Mouse (Mus musculus): ENCODE measurements around the gene Shprh.
A peak's percentile ranks its signal among the peaks of the same experiment; 100 is the strongest.
"Not testable (repeated sequence)": the region's sequence is repeated elsewhere in the genome, so short reads cannot be mapped to it uniquely, and the experiment has no call there.

Gene Shprh

DNA sequence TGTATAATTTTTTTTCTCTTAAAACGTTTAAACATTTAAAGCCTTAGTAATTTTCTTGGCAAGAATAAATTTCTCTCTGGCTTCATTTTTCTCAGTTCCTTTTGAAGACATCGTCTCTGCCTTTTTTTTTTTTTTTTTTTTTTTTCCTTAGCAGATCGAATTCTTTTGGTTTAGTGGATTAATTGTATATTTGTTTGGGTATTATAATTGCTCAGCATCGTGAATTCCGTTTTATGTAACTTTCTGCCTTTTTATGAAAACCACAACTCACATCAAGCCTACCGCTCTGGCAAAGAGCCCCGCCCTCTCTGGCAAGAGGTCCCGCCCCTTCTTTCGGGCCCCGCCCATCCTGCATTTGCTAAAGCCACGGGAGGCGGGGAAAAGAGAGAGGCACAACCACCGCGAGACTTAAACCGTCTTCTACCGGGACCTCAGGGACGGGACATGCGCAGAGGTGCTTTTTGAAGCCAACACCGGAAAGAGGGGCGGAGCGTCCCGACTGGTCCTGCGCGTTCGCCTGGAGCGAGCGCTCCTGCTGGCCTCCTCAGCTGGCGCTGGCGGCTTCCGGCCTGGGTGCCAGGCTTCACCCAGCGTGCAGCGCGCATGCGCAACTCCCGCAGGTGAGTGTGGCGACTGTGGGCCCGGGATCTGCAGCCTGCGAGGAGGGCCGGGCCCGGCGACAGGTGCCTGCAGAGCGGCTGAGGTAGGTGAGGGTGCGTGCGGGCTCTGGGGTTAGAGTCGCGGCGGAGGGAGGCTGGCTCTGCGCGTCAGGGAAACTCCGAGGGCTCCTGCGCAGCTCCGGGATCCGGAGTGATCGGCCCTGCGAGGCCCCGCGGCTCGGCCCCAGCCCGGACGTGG lies at the start of gene Shprh:
Shprh (plus strand) TSS at position 544 of the 858 bp plus-strand sequence.
- peak; percentile 99 for DNase-seq

DNA sequence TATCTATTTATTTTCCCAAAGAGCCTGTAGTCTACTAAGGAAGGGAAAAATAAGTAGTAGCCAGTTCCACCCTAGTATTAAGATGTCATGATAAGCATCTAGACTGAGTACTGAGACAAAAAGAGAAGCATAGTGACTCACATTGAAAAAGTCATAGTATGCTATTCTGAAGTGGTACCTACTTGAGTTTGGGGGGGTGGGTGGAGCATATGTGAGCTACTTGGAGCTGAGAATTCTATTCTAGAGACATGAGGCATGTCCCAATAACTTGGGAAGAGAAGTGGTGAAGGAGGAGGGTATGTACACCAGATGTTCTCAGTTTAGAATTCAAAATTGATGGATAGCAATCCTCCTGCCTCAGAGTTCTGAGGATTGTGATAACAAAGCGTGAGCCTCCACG lies 27.4 kb upstream of the Shprh start:
- DNase-seq, result no peak

DNA sequence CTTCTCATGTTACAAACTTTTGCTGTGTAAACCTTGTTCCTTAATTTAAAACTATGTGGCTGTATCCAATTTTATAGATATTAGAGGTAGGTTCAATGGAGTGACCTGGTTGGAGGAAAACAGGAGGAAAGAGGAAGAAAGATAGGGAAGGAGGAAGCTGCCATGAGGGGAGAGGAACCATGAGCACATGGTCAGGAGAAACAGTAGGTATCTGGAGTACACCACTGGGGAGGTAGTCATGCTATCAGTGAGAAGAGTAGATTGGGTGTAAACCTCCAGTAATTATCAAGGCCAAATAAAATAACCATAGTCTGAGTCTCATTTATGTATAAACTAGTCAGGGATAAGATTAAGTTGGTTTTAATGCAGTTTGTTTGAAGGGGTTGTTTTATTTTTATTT lies 3.6 kb upstream of the Shprh start:
- no peak for DNase-seq

DNA sequence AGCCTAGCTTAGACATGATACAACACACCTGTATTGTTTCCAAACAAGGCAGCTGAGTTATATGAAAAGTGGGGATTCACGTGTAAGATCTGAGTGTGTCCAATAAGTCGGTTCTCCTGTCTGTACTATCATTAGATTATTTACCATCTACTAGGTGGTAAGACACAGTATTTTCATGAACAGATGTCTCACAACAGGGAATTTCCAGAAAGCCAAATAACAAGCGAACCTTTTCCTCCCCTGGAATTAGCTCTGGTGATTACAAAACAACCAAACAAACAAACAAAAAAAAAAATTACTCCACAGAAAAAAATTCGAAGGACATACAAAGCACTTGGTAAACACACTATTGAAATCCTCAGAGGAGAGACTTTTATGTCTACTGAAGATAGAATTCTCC lies 781 bp upstream of the Shprh start:
- DNase-seq, result no peak

DNA sequence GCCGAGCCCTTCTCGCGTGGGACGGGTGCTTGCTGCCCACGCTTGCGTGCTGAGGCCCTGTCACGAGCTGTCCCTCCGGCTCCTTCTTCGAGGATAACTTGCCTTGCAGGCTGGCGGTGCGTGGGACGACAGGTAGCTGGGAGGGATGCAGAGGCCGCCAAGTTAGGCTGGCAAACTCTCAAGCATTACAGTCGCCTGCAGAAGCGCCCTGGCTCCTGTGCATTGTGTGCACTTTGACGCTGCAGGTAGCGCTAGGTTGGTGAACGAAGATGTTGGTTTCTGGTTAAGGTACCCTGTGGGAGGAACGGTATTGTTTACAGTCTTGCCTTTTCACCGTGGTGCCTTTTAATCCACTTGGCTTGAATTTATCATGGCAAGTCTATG lies 507 bp downstream of the Shprh start:
- peak in 1 of 2 experiments; percentile 42 for DNase-seq

DNA sequence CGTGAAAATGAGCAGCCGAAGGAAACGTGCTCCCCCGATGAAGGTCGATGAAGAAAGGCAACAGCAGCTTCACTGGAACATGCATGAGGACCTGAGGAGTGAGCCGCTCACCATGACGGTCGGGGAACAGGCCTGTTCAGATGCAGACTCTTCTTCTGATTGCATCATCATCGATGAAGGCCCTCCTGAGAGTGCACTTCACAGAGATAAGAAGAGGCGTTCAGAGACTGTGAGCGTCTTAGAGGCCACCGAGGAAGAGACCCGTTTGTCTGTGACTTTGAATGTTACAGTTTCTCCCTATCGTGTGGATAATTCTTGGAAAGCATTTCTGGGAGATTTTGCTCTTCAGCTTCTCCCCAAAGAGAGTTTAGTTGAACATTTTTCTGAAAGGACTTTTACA lies 2.4 kb downstream of the Shprh start:
- peak in 1 of 2 experiments; percentile 32 for DNase-seq

DNA sequence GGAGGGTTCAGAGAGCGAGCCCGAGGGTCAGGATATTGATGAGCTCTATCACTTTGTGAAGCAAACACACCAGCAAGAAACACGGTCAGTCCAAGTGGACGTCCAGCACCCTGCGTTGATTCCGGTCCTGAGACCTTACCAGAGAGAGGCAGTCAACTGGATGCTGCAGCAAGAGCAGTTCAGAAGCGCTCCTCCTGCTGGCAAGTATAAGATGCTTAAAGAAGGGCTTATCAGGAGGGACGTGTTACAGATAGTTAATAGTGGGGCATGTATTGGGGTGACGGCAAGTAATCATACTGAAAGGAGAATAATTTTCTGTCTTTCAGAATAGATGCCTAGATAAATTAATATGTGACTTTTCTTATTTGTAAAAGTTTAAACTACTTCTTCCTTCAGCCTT lies 7.8 kb downstream of the Shprh start:
- no peak for DNase-seq

DNA sequence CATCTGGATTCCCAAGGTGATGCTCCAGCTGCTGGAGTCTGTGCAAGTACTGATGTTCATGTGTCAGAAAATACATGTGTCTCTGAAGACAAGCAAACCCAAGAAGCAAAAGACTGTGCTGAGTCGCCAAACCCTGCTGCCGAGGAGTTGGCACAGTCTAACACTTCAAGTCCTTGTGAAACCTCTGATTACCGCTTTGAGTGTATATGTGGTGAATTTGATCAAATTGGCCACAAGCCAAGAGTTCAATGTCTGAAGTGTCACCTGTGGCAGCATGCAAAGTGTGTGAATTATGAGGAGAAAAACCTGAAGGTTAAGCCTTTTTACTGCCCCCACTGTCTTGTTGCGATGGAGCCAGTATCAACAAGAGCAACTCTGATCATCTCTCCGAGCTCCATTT lies 15.3 kb downstream of the Shprh start:
- DNase-seq, result no peak

DNA sequence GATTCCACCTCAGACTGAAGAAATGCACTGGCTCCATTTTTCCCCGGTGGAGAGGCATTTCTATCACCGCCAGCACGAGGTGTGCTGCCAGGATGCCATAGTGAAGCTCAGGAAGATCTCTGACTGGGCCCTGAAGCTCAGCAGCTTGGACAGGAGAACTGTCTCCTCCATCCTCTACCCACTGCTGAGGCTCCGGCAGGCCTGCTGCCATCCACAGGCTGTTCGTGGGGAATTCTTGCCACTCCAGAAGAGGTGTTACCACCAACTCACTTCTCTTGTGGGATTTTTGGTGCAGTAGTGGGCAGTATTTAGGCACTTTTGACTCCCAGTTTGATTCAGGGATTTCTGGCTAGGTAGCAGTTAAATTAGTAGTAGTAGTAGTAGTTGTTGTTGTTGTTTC lies 21.0 kb downstream of the Shprh start:
- no peak for DNase-seq

DNA sequence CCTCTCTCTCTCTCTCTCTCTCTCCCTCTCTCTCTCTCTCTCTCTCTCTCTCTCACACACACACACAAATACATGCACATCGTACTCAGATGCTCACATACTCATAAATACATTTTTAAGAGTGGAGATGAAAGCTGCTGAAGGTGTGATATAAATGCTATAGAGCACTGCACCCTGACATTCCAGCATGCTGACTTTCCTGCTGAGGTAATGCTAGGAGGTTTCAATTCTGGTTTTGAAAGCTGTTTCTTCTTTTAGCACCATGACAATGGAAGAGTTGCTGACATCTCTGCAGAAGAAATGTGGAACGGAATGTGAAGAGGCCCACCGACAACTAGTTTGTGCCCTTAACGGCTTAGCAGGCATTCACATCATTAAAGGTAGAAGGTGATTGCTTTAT lies 22.4 kb downstream of the Shprh start:
- no peak for DNase-seq

DNA sequence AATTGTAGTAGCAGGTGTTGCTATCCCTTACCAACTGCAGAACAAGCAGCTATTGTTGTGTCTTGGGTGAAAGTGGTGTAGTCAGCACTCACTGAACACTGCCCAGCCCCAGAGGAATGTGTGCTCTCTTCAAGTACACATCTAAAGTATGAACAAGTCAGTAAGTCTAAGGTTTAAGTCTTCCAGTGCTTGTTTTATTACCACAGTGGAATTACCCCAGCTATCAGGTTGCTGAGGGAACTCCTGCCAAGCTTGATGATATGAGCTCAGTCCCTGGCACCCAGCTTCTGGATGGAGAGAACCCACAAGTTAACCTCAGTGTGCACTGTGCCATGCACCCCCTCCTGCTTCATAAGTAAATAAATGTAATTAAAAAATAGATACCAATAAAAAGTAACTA lies 23.3 kb downstream of the Shprh start:
- no peak for DNase-seq

DNA sequence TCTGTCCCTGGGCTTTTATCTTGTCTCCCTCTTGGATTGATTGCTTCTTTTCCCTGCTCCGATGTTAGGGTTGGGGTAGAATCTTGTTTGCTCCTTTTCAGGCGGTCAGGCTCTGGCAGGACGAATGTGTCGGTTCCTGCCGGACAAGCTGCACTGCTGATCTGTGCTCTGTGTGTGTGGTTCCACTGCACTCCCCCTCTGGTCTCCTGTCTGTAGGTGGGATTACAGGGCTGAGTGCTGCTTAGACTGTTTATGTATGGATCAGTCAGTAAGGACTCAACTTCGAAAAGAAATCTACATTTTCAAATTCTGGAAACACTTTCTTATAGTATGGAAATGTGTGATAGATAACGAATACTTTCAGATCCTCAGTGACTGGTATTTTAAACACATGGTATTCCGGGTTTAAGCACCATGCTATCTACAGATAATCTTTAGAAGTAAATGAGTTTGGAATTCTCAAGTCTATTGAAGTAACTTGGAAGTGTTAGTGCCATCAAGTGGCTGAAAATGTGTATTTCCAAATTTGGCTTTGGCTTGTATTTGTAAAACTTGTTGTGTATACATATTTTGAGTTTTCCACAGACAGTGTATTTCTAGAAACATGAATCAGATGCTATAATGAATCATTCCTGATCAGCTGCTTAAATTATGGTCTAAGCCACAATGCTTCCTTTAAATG lies 26.7 kb downstream of the Shprh start:
- DNase-seq, result no peak

DNA sequence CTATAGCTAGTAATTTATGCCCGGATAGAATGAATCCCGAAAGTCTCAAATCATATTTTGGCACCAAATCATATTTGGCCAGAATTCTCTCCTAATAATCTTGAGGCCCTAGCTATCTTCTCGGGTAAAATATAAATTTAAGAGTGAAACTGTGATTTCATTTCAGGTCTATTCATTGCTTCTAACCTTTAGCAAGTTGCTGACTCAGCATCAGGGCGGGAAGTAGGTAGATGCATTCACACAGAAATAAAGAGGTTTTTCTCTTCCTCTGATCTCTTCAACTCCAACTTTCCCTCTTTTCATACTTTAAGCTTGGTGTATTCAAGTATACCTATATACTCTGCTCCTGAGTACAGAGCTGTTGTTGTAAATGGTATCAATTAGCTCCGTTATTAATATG lies 30.9 kb downstream of the Shprh start:
- no peak for DNase-seq

DNA sequence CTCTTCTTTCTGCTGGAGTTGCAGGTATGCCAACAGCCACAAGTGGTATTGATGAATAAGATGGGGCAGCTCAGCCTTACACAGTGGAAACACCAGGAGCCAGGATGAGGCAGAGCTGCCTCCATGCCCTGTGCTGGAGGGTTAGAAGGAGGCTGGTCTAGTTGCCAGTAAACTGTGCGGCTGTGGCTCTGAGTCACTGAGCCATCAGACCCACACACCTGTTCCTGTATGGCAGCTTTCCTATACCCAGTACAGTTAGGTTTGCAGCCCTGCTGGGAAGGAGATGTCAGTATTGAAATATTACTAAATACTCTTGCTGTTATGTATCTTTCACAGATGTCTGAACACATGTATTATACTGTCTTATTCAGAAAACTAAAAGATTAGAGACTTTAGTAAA lies 48.1 kb downstream of the Shprh start:
- DNase-seq, result no peak

DNA sequence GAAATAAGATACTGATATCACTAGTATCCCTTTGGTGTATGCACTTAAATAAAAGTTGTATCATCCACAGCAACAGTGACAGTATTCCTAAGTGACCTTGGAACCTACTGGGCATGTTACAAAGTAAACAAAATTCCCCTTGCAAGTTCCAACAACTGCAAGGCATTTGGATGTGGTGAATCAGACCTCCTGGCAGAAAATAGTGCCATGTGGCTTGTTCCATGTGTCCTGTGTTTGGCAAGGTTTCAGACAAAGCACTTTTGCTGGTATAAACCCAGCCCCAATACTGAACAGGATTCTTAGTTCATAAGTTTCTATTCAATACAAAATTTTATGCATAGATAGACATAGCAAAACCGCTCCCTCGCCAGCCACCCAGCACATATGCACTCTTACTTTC lies 49.1 kb downstream of the Shprh start:
- no peak for DNase-seq

DNA sequence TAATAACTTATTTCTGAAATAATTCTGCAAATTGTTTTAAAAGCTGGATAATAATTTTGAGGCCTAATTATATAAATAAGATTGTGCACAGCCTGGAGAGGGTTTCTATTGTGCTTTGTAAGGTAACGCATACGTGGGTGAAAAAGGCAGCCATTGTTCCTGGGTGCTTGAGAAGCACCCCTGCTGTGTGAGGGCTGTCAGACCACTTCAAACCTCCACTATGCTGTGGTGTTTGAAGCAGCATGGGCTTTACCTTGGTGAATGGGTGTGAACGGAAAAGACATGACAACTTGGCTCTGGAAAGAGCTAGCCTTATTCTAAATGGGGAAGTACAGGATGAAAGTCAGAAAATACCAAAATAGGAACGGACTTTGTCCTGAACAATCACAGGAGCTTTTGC lies 50.8 kb downstream of the Shprh start:
- no peak for DNase-seq

DNA sequence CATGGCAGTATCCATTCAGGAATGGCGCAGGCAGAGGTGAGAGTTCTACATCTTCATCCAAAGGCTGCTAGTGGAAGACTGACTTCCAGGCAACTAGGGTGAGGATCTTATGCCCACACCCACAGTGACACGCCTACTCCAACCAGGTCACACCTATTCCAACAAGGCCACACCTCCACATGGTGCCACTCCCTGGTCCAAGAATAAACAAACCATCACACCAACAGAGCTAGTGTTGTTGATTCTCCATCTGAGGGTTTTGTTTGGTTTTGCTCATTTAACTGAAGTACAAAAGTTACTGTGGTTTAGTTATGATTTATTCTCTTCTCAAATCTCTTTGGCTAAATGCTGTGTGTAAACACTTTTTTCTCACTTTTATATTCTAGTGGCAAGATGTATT lies 56.7 kb downstream of the Shprh start:
- DNase-seq, result not testable (repeated sequence)

DNA sequence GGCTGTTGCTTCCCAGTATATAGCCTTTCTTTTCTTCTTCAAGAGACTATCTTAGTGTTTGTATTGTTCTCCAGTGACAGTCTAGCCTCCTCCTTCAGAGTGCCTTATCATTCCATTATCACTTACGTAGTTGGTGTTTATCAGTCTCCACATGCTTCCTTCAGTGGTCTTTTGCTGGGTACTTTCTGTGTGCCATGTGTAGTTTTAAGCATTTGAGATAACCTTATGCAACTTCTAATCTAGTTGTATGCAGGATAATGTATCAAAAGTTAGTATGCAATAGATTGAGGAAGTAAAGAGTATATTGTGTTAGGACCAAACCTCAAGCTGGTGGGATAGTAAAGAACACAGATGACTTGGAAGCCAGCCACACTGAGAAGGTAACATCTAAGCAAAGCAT lies 59.4 kb downstream of the Shprh start:
- no peak for DNase-seq

DNA sequence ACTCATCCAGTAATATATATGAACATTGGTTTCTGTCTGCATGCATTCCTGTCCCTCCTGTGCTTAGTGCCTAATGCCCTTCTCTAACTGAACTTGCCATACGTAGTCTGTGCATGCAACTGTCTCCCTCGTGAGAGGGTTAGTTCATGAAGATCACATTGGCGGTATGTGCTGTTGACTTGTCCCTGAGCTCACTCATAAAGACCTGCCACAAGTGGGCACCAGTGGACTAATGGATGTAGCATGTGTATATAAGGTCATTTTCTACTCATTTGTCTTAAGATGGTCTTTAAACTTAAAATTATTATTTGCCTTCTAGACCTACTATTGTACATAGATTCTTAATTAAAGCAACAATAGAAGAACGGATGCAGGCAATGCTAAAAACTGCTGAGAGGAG lies 62.8 kb downstream of the Shprh start:
- peak in 1 of 2 experiments; percentile 38 for DNase-seq

DNA sequence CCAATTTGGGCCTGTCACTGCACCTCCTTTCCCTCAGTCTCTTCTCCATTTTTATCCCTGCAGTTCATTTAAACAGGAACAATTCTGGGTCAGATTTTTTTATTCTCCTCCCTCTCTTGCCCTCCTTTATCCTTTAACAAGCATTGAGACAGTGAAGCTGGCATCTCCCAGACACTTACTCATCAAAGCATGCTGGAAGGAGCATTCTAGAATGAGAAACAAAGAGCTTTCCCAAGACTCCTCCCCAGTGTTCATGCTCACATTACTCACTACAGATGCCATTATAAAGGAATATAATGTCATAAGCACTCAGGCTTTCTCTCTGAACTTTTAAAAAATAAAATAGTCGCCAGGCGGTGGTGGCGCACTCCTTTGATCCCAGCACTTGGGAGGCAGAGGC lies 77.2 kb downstream of the Shprh start:
- DNase-seq, result no peak

DNA sequence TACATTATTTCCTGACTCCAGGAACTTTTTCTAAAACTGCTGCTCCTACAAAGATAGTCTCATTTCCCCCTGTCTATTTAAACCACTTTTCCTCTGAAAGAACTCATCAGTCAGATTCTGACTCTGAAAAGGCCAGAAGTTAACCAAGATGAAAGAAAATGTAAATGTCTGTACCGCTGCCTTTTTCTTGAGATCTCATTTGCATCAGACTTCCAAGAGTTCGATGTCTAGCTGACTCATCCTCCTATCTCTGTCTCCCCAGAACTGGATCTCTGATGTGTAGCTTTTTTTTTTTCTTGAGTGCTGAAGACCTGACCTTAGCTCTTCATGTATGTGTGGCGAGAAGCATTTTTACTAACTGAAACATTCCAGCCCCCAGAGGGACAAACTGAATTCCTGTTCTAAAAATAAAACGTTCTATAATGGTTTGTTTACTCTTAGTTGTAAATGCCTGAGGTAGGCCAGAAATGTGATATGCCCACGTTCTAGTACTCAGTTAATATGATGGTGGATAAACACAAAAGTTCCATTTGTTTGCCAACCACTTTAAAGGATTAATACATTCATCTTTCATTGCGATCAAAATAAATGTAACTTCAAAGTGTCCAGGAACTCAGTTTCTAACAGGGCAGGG lies 80.4 kb downstream of the Shprh start:
- no peak for DNase-seq

DNA sequence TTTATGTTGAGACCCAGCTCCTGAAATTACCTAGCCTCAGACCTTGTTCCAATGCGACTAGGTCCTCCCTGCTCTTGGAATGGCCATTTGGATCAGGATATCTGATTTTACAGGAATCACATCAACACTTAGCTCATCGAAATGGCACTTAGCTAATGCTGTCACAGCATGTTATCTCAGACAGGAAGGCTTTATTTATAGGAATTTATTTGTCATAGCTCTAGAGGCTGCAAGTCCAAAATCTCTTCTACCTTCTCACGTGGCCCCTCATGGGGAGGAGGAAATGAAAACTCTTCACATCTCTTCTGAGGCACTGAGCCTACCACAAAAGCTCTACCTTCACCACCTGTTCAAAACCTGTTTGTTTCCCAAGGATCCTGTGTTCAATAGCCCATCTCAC lies 84.0 kb downstream of the Shprh start:
- no peak for DNase-seq

DNA sequence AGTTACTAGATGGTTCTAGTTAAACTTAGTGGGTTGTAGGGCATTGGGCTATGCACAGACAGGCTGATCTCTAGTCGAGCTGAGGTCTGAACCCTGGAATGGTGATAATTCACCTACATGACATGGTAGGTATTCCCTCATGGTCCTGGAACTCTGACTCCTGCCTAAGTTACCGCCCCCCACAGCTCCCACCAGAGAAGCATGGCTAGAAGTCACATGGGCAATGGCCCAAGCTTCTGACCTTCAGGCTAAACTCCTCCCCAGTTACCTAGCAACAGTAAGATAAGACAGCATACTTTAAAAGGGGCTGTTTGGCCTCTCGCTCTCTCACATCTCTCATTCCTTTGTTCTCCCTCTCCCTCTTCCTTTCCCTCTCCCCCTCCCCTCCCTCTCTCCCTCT lies 93.8 kb downstream of the Shprh start:
- not testable (repeated sequence) for DNase-seq

DNA sequence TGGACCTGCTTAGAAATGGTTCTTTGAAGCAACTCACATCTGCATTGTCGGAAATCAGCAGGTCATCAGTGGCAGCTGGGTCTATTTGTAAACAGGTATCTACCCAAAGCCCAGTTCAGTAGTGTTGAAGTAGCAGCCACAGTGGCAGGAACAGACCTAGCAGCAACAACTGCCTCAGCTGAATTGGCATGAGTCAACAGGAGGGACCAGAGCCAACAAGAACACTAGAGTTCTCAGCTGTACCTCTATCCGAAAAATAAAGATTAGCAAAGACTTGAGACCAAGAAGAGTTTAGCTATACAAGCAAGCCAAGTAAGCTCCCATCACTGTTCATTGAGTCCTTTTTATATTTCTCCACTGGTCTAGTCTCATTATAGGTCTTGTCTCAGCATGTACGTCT lies 99.0 kb downstream of the Shprh start:
- DNase-seq, result no peak
